Mouse (Mus musculus) natural killer cell, adult 2 months (primary cell): Measurements from ENCODE around the gene Bud13.
"Not testable (repeated sequence)": the region's sequence is repeated elsewhere in the genome, so short reads cannot be mapped to it uniquely, and the experiment has no call there.

Source experiments
- DNase-seq, 2 experiments: peaks; one replicate each; pipeline ENCODE4 v3.0.0; 2022; ENCODE audit warnings: low spot score in 2 of 2

Bud13 gene

GRCm38 (mm10) chr9:46302142-46302541, 19.3 kb downstream of the Bud13 start:
- DNase-seq, result peak; percentile 23 to 41

GRCm38 (mm10) chr9:46309121-46309520, 26.3 kb downstream of the Bud13 start:
- no peak for DNase-seq

- peak; percentile 30 to 57 for DNase-seq
These were observed 31.7 kb downstream of the Bud13 start for GRCm38 (mm10) chr9:46314507-46314906.

GRCm38 (mm10) chr9:46314921-46315320, 32.1 kb downstream of the Bud13 start:
- DNase-seq, result no peak

- DNase-seq, result no peak
These were observed 33.1 kb downstream of the Bud13 start for GRCm38 (mm10) chr9:46315807-46316365.

GRCm38 (mm10) chr9:46316388-46316787, 33.6 kb downstream of the Bud13 start:
- no peak for DNase-seq

- DNase-seq, result no peak
These were observed 34.1 kb downstream of the Bud13 start for GRCm38 (mm10) chr9:46316909-46317308.

- no peak for DNase-seq
These were observed 35.1 kb downstream of the Bud13 start for GRCm38 (mm10) chr9:46317957-46318356.

GRCm38 (mm10) chr9:46319886-46320285, 37.1 kb downstream of the Bud13 start, which contains the start of gene 4931429L15Rik:
Gene 4931429L15Rik (minus strand): TSS chr9:46319986.
- DNase-seq, result not testable (repeated sequence)

GRCm38 (mm10) chr9:46320461-46320860, 37.7 kb downstream of the Bud13 start:
- DNase-seq, result no peak

GRCm38 (mm10) chr9:46326694-46327405, 44.0 kb downstream of the Bud13 start:
- DNase-seq, result no peak

GRCm38 (mm10) chr9:46327706-46328571, 45.1 kb downstream of the Bud13 start:
- no peak for DNase-seq

- no peak for DNase-seq
These were observed 45.9 kb downstream of the Bud13 start for GRCm38 (mm10) chr9:46328572-46329249.

GRCm38 (mm10) chr9:46329250-46329648, 46.4 kb downstream of the Bud13 start:
- no peak for DNase-seq

- no peak for DNase-seq
These were observed 47.2 kb downstream of the Bud13 start for GRCm38 (mm10) chr9:46329801-46330585.

GRCm38 (mm10) chr9:46330586-46330895, 47.7 kb downstream of the Bud13 start:
- DNase-seq, result no peak

GRCm38 (mm10) chr9:46331301-46331700, 48.5 kb downstream of the Bud13 start:
- DNase-seq, result no peak

GRCm38 (mm10) chr9:46334471-46335025, 51.7 kb downstream of the Bud13 start:
- no peak for DNase-seq

- DNase-seq, result no peak
These were observed 52.7 kb downstream of the Bud13 start for GRCm38 (mm10) chr9:46335461-46335995.

- DNase-seq, result not testable (repeated sequence)
These were observed 53.5 kb downstream of the Bud13 start for GRCm38 (mm10) chr9:46336294-46336693.

- DNase-seq, result no peak
These were observed 54.5 kb downstream of the Bud13 start for GRCm38 (mm10) chr9:46337331-46337730.
